Mouse (Mus musculus): ENCODE results near the gene Fbxw11. TPM values are rescaled to one million over a fixed set of nuclear protein-coding genes. Genes with fewer than 3 reads are reported as not detected.
"Not testable (repeated sequence)": the region's sequence is repeated elsewhere in the genome, so short reads cannot be mapped to it uniquely, and the experiment has no call there.

Fbxw11 gene
- polyA plus RNA-seq, 1 experiment: 122 TPM

GRCm38 (mm10) chr11:32651723-32652122 lies 9.2 kb downstream of the Fbxw11 start:
- no peak for DNase-seq
- 24% methylated on average over 1 of the region's 1 CpGs for WGBS
- TF ChIP-seq CTCF (IDR thresholded peaks at IDR 0.05; ENCODE audit: borderline replicate concordance, insufficient read depth, low read depth, low read length): no peak
- no peak for TF ChIP-seq POLR2A (IDR thresholded peaks at IDR 0.05; ENCODE audit: borderline replicate concordance, insufficient read depth, low read length)
- Histone ChIP-seq H3K4me3 (replicated peaks; ENCODE audit: insufficient read depth, low read depth, low read length) (no peak overlapping the region), H3K4me1 (ENCODE audit: control insufficient read depth, insufficient read depth, low read length) (peaks cover 21% of the 10 kb centered on the region; the same call in 1 of the 2 replicates), H3K27me3 (ENCODE audit: control insufficient read depth, insufficient read depth, low read length) (no peaks in the 10 kb centered on the region), H3K27ac (ENCODE audit: insufficient read depth, low read length) (no peak overlapping the region)

DNA sequence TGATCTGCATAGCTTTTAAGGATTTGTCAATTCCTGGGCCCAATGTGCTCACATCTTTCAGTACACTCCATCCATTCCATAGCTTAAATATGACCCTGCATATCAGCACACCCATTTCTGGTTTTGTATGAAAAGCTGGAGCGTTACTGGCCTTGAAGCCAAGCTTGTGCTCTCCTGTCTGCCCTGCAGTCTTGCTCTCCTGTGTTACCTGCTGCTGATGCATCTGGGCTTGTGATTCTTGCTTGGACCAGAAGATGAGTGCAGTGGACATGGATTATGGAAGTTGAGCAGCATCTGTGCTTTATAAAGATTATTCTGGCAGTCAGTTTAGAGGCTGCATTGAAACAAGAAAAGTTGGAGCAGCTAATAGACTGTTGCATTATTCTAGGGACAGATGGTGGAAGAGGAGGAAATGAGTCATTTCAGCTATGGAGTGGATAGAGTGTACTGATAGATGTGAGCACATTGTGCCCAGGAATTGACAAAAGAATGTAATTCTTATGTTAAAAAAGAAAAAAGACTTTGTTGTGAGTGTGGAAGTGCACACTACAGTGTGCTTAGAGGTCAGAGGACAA lies 19.6 kb downstream of the Fbxw11 start:
- H3K4me1 ChIP-seq (ENCODE audit: control insufficient read depth, insufficient read depth, low read length): peaks cover 23% of the 10 kb centered on the region; the same call in 1 of the 2 replicates
- H3K4me3 ChIP-seq (replicated peaks; ENCODE audit: insufficient read depth, low read depth, low read length): no peak overlapping the region
- no peak for TF ChIP-seq POLR2A (IDR thresholded peaks at IDR 0.05; ENCODE audit: borderline replicate concordance, insufficient read depth, low read length)
- TF ChIP-seq CTCF (IDR thresholded peaks at IDR 0.05; ENCODE audit: borderline replicate concordance, insufficient read depth, low read depth, low read length): no peak
- no peaks in the 10 kb centered on the region for H3K27me3 ChIP-seq (ENCODE audit: control insufficient read depth, insufficient read depth, low read length)
- 9% methylated on average over 1 of the region's 1 CpGs for WGBS
- peak; percentile 49 to 77 for DNase-seq
- H3K27ac ChIP-seq (ENCODE audit: insufficient read depth, low read length): no peak overlapping the region; the same call in 1 of the 2 replicates

DNA sequence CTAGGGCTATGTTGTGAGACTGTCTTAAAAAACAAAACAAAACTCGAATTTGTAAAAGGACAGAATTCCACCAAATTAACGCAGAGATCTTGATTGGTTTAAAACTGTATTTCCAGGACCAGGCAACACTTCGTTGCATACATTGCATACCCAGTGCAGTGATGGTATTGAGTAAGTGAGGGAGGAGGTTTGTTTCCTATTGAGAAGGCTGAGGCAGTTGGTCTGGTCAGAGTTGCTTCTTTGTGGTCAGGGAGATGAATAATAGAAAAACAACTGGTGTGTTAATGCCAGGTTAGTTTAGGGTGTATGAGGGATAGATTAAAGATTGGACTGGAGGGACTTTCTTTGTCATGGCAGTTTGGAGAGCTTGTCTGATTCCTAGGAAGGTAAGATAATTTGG lies 23.1 kb downstream of the Fbxw11 start:
- Histone ChIP-seq H3K27ac (ENCODE audit: insufficient read depth, low read length) (no peak overlapping the region), H3K27me3 (ENCODE audit: control insufficient read depth, insufficient read depth, low read length) (no peaks in the 10 kb centered on the region), H3K4me1 (ENCODE audit: control insufficient read depth, insufficient read depth, low read length) (peaks cover 22% of the 10 kb centered on the region), H3K4me3 (replicated peaks; ENCODE audit: insufficient read depth, low read depth, low read length) (no peak overlapping the region)
- DNase-seq: no peak
- TF ChIP-seq CTCF (IDR thresholded peaks at IDR 0.05; ENCODE audit: borderline replicate concordance, insufficient read depth, low read depth, low read length) (no peak), POLR2A (IDR thresholded peaks at IDR 0.05; ENCODE audit: borderline replicate concordance, insufficient read depth, low read length) (no peak)
- WGBS: 79% methylated on average over 3 of the region's 3 CpGs

- Histone ChIP-seq H3K27me3 (ENCODE audit: control insufficient read depth, insufficient read depth, low read length) (no peaks in the 10 kb centered on the region), H3K4me3 (replicated peaks; ENCODE audit: insufficient read depth, low read depth, low read length) (no peak overlapping the region), H3K4me1 (ENCODE audit: control insufficient read depth, insufficient read depth, low read length) (peaks cover 26% of the 10 kb centered on the region), H3K27ac (ENCODE audit: insufficient read depth, low read length) (peak overlapping the region; percentile 82)
- peak; percentile 66 to 91 for DNase-seq
- TF ChIP-seq CTCF (IDR thresholded peaks at IDR 0.05; ENCODE audit: borderline replicate concordance, insufficient read depth, low read depth, low read length): no peak
- TF ChIP-seq POLR2A (IDR thresholded peaks at IDR 0.05; ENCODE audit: borderline replicate concordance, insufficient read depth, low read length): no peak
Observed at GRCm38 (mm10) chr11:32666983-32667382, 24.5 kb downstream of the Fbxw11 start.

DNA sequence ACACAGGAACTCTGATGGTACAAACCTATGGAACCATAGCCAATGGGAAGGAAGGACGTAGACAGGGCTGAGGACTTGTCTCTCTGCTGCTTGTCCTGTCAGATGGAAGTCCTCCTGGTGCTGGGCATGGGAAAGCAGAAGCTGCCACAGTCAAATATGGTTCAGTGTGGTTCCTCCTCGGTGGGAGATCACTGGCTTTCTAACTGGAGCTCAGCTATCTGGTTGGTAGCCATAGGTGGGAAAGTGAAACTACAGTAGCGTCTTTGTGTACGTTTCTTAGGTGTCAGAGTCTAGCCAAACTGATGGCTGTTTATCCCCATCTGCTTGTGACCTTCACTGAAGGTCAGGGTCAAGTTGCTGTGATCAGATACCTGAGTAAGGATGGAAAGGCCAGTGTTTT lies 29.0 kb downstream of the Fbxw11 start:
- WGBS: 49% methylated on average over 4 of the region's 4 CpGs
- TF ChIP-seq POLR2A (IDR thresholded peaks at IDR 0.05; ENCODE audit: borderline replicate concordance, insufficient read depth, low read length) (no peak), CTCF (IDR thresholded peaks at IDR 0.05; ENCODE audit: borderline replicate concordance, insufficient read depth, low read depth, low read length) (no peak)

DNA sequence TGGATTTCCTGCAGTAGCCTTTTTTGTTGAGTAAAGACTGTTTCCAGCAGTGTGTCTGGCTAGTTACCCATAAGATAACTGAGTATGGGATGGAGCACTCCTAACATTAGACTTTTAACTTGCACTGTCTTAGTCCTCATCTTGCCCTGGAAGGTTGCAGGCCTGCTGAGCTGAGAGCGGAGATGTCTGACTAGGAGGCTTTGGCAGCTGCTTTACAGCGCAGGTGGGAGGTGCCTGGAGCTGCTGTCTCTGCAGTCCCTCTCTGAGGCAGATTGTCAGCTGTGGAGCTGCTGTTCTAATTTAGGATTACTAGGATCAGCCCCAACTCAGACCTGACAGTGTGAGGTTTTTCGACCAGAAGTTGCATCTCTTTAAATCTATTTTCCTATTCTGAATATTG lies 34.3 kb downstream of the Fbxw11 start:
- no peak for DNase-seq
- H3K4me1 ChIP-seq (ENCODE audit: control insufficient read depth, insufficient read depth, low read length): peaks cover 21% of the 10 kb centered on the region
- H3K27me3 ChIP-seq (ENCODE audit: control insufficient read depth, insufficient read depth, low read length): no peaks in the 10 kb centered on the region
- no peak for TF ChIP-seq CTCF (IDR thresholded peaks at IDR 0.05; ENCODE audit: borderline replicate concordance, insufficient read depth, low read depth, low read length)
- no peak for TF ChIP-seq POLR2A (IDR thresholded peaks at IDR 0.05; ENCODE audit: borderline replicate concordance, insufficient read depth, low read length)
- WGBS: 4% methylated on average over 3 of the region's 3 CpGs
- no peak overlapping the region for H3K4me3 ChIP-seq (replicated peaks; ENCODE audit: insufficient read depth, low read depth, low read length)
- H3K27ac ChIP-seq (ENCODE audit: insufficient read depth, low read length): peak overlapping the region; percentile 5; the same call in 1 of the 2 replicates

More for the DNA sequence above, 29.0 kb downstream of the Fbxw11 start:
- no peak for DNase-seq
- no peak overlapping the region for H3K27ac ChIP-seq (ENCODE audit: insufficient read depth, low read length)
- no peak overlapping the region for H3K4me3 ChIP-seq (replicated peaks; ENCODE audit: insufficient read depth, low read depth, low read length)
- peaks cover 17% of the 10 kb centered on the region for H3K4me1 ChIP-seq (ENCODE audit: control insufficient read depth, insufficient read depth, low read length)
- no peaks in the 10 kb centered on the region for H3K27me3 ChIP-seq (ENCODE audit: control insufficient read depth, insufficient read depth, low read length)

- H3K27ac ChIP-seq (ENCODE audit: insufficient read depth, low read length): no peak overlapping the region
- H3K4me3 ChIP-seq (replicated peaks; ENCODE audit: insufficient read depth, low read depth, low read length): no peak overlapping the region
- DNase-seq: no peak
- WGBS: 41% methylated on average over 1 of the region's 1 CpGs
- no peaks in the 10 kb centered on the region for H3K27me3 ChIP-seq (ENCODE audit: control insufficient read depth, insufficient read depth, low read length)
- no peak for TF ChIP-seq POLR2A (IDR thresholded peaks at IDR 0.05; ENCODE audit: borderline replicate concordance, insufficient read depth, low read length)
- TF ChIP-seq CTCF (IDR thresholded peaks at IDR 0.05; ENCODE audit: borderline replicate concordance, insufficient read depth, low read depth, low read length): no peak
- H3K4me1 ChIP-seq (ENCODE audit: control insufficient read depth, insufficient read depth, low read length): peaks cover 26% of the 10 kb centered on the region
Observed at GRCm38 (mm10) chr11:32677811-32678210, 35.3 kb downstream of the Fbxw11 start.

DNA sequence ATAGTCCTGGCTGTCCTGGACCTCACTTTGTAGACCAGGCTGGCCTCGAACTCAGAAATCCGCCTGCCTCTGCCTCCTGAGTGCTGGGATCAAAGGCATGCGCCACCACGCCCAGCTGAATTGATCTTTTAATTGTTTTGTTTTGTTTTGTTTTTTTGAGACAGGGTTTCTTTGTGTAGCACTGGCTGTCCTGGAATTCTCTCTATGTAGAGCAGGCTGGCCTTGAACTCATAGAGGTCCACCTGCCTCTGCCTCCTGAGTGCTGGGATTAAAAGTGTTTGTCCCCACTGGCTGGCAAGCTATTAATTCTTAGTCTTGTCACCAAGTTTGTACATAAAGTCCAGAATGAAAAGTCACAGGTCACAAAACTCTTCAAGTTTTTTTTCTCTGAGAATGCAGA lies 36.6 kb downstream of the Fbxw11 start:
- not testable (repeated sequence) for H3K27me3 ChIP-seq (ENCODE audit: control insufficient read depth, insufficient read depth, low read length); DNase-seq; H3K4me3 ChIP-seq (replicated peaks; ENCODE audit: insufficient read depth, low read depth, low read length); H3K27ac ChIP-seq (ENCODE audit: insufficient read depth, low read length)
- 95% methylated on average over 4 of the region's 4 CpGs for WGBS
- peaks cover 31% of the 10 kb centered on the region for H3K4me1 ChIP-seq (ENCODE audit: control insufficient read depth, insufficient read depth, low read length)

Measured in cerebellum, adult 2 months (tissue).